Mouse (Mus musculus): ENCODE data around the gene Axl. TPM values are rescaled to one million over a fixed set of nuclear protein-coding genes. Genes with fewer than 3 reads are reported as not detected.

The Axl gene
- polyA plus RNA-seq (2014; fragmentation: Nextera tagmentation; extraction: Ambion mirVana): 15.8 and 16.7 TPM in 2 replicates

DNA sequence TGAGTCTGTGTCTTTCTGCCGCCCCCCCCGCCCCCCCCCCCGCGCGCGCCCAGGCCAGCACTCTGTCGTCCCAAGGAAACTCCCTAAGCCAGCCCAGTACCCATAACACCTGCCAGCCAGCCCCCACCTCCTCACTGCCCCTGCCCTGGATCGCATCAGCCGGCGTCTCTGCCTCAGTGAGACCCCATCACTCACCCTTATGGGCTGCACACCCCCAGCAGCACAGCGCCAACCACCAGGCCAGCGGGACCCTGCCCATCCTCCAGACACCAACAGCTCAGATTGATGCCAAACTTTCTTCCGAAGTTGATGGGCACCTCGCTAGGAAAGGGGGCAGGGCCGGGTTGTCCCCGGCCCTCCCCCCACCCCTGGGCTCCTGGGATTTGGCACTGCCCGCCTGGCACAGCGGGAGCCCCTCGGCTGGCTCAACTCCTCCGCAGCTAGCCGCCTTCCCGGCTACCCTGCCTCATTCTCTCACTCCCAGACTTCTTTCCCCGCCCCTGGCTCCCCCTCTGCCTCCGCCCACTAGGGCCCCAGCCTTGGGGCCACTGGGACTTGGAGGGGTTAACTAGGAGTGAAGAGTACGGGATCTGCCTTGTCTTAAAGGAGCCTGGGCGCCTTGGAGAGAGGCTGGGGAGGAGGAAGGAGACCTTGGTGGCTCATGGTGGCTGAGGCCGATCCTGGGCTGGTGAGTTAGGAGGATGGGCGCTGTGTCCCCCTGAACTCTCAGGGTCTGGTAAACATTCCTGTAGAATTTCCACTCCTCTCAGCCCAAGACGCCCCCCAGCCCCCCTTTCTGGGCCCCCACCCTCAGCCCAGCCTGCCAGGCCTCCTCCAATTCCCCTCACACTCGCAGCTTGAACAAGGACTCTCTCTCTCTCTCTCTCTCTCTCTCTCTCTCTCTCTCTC, at the start of gene Axl:
Gene Axl, minus strand, starts transcription at position 486 of the 909 bp plus-strand sequence.
- H3K4me3 ChIP-seq (ENCODE audit: low read depth, low read length): peak within 1 kb of the TSS; percentile 40
- no peaks in the 10 kb centered on the region for H3K9me3 ChIP-seq (replicated peaks; ENCODE audit: control insufficient read depth, low read length)
- peak; percentile 91 for ATAC-seq
- peak within 1 kb of the TSS; percentile 75 for H3K4me2 ChIP-seq (ENCODE audit: low read length)
- 0 out of 2 replicates have a peak, but pooled peaks cover 5% of the 10 kb centered on the region for H3K4me1 ChIP-seq (ENCODE audit: control insufficient read depth, insufficient read depth, low read length)
- no peaks in the 10 kb centered on the region for H3K27me3 ChIP-seq (replicated peaks; ENCODE audit: control insufficient read depth, insufficient read depth, low read length)
- WGBS: 0% methylated on average over 27 of the region's 30 CpGs
- H3K27ac ChIP-seq (ENCODE audit: low read depth, low read length): peak within 1 kb of the TSS; percentile 52; the same call in 1 of the 2 replicates
- no peaks in the 10 kb centered on the region for H3K36me3 ChIP-seq (ENCODE audit: control insufficient read depth, insufficient read depth, low read length)
- DNase-seq (ENCODE audit: low spot score): peak; percentile 79
- peak within 1 kb of the TSS; percentile 65 for H3K9ac ChIP-seq (ENCODE audit: low read length)

DNA sequence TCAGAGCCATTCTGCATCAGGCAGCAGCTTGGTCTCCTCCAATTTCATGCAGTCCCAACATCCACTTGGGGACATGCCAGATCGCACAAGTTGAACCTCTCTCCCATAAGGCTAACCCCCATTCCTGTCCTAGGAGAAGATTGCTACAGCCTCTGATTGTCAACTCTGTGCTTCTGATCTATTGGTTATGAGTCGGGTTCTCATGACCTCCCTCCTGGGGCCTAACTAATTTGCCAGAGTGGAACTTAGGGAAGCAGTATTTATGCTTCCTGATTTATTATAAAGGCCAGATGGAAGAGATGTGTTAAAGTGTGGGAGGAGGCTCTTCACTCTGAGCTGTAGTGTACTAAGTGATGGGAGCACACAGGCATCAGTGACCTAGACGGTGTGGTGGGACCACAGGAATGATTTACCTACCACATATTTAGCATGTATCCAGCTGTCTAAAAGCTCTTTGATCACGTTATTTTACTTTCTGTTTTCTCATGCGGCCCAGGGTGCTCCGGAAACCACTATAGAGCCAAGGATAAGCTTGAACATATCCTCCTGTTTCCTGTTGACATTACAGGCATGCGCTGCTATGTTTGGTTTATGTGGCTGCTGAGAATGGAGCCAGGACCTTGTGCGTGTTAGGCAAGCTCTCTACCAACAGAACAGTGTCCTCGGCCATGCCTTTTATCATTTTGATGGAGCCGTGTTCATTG, 46.8 kb upstream of the Axl start:
- Histone ChIP-seq H3K27me3 (replicated peaks; ENCODE audit: control insufficient read depth, insufficient read depth, low read length) (no peaks in the 10 kb centered on the region), H3K4me1 (ENCODE audit: control insufficient read depth, insufficient read depth, low read length) (no peaks in the 10 kb centered on the region), H3K9me3 (replicated peaks; ENCODE audit: control insufficient read depth, low read length) (no peaks in the 10 kb centered on the region), H3K27ac (ENCODE audit: low read depth, low read length) (no peak overlapping the region), H3K9ac (ENCODE audit: low read length) (no peak overlapping the region), H3K36me3 (ENCODE audit: control insufficient read depth, insufficient read depth, low read length) (no peaks in the 10 kb centered on the region), H3K4me3 (ENCODE audit: low read depth, low read length) (no peak overlapping the region), H3K4me2 (ENCODE audit: low read length) (no peak overlapping the region)
- ATAC-seq (no peak), DNase-seq (ENCODE audit: low spot score) (no peak)
- 86% methylated on average over 10 of the region's 10 CpGs for WGBS

DNA sequence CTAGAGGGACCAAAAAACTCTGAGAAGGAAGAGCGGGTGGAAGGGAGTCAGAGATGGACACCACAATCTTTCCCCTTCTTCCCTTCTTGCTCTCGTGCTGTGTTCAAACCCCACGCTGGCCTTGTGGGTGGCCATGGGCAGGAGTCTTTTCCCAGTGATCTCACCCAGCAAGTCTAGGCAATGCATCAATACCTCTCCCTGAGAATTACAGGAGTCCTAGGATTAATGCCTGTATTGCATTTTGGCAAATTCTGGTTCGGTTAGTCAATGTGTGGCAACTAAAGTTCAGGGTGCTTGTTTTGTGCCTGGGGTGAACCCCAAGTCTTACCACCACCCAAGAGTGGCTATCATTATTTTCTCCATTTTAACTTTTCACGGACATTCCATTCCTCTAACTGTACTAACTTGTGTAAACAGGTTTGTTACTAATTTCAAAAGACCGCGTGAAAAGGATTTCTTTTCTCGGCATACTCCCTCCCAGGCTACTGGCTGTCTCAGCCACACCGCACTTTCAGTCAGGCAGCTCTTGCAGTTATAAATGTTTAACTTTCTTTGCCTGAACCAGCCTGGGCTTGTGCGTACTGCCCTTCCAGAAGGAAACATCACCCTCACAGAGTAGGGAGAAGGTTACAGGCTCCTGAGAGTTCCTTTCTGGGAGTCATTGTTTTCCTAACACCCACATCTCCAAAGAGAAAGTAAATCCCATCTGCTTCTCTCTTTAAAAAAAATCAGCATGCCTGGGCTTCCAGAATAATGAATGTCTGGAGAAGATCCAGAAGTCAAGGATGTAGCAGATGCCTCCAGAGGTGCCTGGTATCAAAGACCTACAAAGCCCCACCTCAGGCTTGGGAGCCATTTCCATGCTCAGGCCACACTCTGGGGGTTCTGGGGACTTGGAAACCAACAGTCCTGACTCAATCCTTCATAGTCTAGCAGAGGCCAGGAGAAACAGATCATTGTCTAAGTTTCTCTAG, 43.3 kb upstream of the Axl start:
- H3K9ac ChIP-seq (ENCODE audit: low read length): no peak overlapping the region
- no peak overlapping the region for H3K27ac ChIP-seq (ENCODE audit: low read depth, low read length)
- ATAC-seq (no peak), DNase-seq (ENCODE audit: low spot score) (no peak)
- 86% methylated on average over 10 of the region's 10 CpGs for WGBS
- no peaks in the 10 kb centered on the region for H3K4me1 ChIP-seq (ENCODE audit: control insufficient read depth, insufficient read depth, low read length)
- H3K4me3 ChIP-seq (ENCODE audit: low read depth, low read length): no peak overlapping the region
- no peaks in the 10 kb centered on the region for H3K27me3 ChIP-seq (replicated peaks; ENCODE audit: control insufficient read depth, insufficient read depth, low read length)
- H3K9me3 ChIP-seq (replicated peaks; ENCODE audit: control insufficient read depth, low read length): no peaks in the 10 kb centered on the region
- no peak overlapping the region for H3K4me2 ChIP-seq (ENCODE audit: low read length)
- no peaks in the 10 kb centered on the region for H3K36me3 ChIP-seq (ENCODE audit: control insufficient read depth, insufficient read depth, low read length)

DNA sequence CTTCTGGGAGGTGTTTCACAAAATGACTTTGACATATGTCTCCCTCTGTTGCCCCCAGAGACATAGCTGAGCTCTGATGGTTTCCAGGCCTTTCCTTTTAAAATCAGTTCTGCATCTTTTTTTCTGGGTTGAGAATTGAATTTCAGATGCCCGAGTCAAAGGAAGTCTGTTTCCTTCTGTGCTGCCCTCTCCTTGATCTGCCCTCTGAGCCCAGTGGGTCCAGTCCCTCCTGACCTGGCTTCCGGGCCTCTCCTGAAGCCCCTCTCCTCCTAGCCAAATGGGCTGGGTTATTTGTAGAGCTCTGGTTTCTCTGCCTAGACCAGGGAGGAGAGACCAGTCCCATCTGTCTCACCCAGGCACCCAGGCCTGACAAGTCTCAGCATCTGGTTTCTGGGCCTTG, 41.7 kb upstream of the Axl start:
- Histone ChIP-seq H3K27ac (ENCODE audit: low read depth, low read length) (no peak overlapping the region), H3K27me3 (replicated peaks; ENCODE audit: control insufficient read depth, insufficient read depth, low read length) (no peaks in the 10 kb centered on the region), H3K9me3 (replicated peaks; ENCODE audit: control insufficient read depth, low read length) (no peaks in the 10 kb centered on the region), H3K36me3 (ENCODE audit: control insufficient read depth, insufficient read depth, low read length) (no peaks in the 10 kb centered on the region), H3K4me3 (ENCODE audit: low read depth, low read length) (no peak overlapping the region), H3K4me1 (ENCODE audit: control insufficient read depth, insufficient read depth, low read length) (no peaks in the 10 kb centered on the region), H3K9ac (ENCODE audit: low read length) (no peak overlapping the region), H3K4me2 (ENCODE audit: low read length) (no peak overlapping the region)
- ATAC-seq (no peak), DNase-seq (ENCODE audit: low spot score) (no peak)
- 86% methylated on average over 2 of the region's 2 CpGs for WGBS

DNA sequence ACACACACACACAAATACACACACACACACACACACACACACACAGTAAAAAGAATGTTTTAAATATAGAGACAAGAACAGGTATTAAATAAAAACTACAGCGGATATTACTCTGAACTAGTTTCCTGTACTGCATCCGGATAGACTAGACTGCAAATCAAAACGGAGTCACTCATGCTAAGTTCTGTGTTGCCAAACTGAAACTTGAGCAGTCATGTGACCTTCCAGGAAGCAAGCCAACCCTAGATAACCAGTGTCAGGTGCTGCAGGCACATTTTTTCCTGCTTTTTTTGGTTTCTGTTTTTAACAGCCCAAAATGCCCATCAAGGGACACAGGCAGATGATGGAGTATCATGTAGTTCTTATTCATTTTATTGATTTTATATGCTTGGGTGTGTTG, 38.7 kb upstream of the Axl start:
- no peaks in the 10 kb centered on the region for H3K4me1 ChIP-seq (ENCODE audit: control insufficient read depth, insufficient read depth, low read length)
- no peaks in the 10 kb centered on the region for H3K27me3 ChIP-seq (replicated peaks; ENCODE audit: control insufficient read depth, insufficient read depth, low read length)
- H3K4me3 ChIP-seq (ENCODE audit: low read depth, low read length): no peak overlapping the region
- DNase-seq (ENCODE audit: low spot score) (no peak), ATAC-seq (no peak)
- H3K4me2 ChIP-seq (ENCODE audit: low read length): no peak overlapping the region
- no peak overlapping the region for H3K9ac ChIP-seq (ENCODE audit: low read length)
- H3K27ac ChIP-seq (ENCODE audit: low read depth, low read length): no peak overlapping the region
- no peaks in the 10 kb centered on the region for H3K9me3 ChIP-seq (replicated peaks; ENCODE audit: control insufficient read depth, low read length)
- 76% methylated on average over 3 of the region's 3 CpGs for WGBS
- H3K36me3 ChIP-seq (ENCODE audit: control insufficient read depth, insufficient read depth, low read length): no peaks in the 10 kb centered on the region

DNA sequence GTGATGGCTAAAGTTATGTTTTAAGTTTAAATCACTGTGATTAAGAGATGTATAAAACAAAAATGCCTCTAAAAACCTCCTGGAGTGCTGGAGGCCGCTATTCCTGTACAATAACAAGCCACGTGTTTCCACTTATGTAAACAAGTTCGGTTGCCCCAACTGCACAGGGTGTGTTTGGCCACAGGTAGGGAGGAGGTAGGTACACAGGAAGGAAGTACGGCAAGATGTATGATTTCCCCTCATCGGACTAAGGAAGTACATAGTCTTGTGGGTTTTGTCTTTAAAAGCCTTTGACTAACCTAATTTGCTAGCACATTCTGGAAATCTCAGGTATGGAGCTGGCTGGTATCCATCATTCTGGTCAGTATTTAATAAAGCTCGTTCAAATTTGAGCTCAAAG, 37.5 kb upstream of the Axl start:
- H3K4me2 ChIP-seq (ENCODE audit: low read length): no peak overlapping the region
- H3K36me3 ChIP-seq (ENCODE audit: control insufficient read depth, insufficient read depth, low read length): no peaks in the 10 kb centered on the region
- 85% methylated on average over 6 of the region's 6 CpGs for WGBS
- no peaks in the 10 kb centered on the region for H3K27me3 ChIP-seq (replicated peaks; ENCODE audit: control insufficient read depth, insufficient read depth, low read length)
- no peak overlapping the region for H3K9ac ChIP-seq (ENCODE audit: low read length)
- DNase-seq (ENCODE audit: low spot score) (no peak), ATAC-seq (no peak)
- no peak overlapping the region for H3K4me3 ChIP-seq (ENCODE audit: low read depth, low read length)
- no peak overlapping the region for H3K27ac ChIP-seq (ENCODE audit: low read depth, low read length)
- H3K9me3 ChIP-seq (replicated peaks; ENCODE audit: control insufficient read depth, low read length): no peaks in the 10 kb centered on the region
- H3K4me1 ChIP-seq (ENCODE audit: control insufficient read depth, insufficient read depth, low read length): no peaks in the 10 kb centered on the region

DNA sequence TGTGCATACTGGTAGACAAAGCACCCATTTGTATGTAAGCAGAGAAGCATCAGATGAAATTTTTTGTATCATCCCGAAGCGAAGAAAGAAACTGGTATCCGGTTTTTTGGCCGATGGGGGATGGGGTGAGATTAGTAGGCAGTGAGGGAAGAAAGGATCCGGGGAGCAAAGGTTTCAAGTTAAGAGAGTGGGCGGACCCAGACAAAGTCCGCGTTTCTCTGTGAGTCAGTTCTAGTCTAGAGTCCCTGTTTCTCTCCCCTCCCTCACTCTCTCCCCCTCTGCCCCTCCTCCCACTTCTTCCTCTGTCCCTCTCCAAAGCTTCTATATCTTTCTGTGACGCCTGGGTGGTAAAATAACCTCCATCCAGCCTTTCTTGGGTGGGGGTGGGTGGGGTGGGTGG, 36.5 kb upstream of the Axl start:
- Histone ChIP-seq H3K9ac (ENCODE audit: low read length) (no peak overlapping the region), H3K4me3 (ENCODE audit: low read depth, low read length) (no peak overlapping the region), H3K36me3 (ENCODE audit: control insufficient read depth, insufficient read depth, low read length) (no peaks in the 10 kb centered on the region), H3K27me3 (replicated peaks; ENCODE audit: control insufficient read depth, insufficient read depth, low read length) (no peaks in the 10 kb centered on the region), H3K9me3 (replicated peaks; ENCODE audit: control insufficient read depth, low read length) (no peaks in the 10 kb centered on the region), H3K4me2 (ENCODE audit: low read length) (no peak overlapping the region), H3K4me1 (ENCODE audit: control insufficient read depth, insufficient read depth, low read length) (no peaks in the 10 kb centered on the region), H3K27ac (ENCODE audit: low read depth, low read length) (no peak overlapping the region)
- WGBS: 54% methylated on average over 9 of the region's 9 CpGs
- DNase-seq (ENCODE audit: low spot score) (no peak), ATAC-seq (no peak)

DNA sequence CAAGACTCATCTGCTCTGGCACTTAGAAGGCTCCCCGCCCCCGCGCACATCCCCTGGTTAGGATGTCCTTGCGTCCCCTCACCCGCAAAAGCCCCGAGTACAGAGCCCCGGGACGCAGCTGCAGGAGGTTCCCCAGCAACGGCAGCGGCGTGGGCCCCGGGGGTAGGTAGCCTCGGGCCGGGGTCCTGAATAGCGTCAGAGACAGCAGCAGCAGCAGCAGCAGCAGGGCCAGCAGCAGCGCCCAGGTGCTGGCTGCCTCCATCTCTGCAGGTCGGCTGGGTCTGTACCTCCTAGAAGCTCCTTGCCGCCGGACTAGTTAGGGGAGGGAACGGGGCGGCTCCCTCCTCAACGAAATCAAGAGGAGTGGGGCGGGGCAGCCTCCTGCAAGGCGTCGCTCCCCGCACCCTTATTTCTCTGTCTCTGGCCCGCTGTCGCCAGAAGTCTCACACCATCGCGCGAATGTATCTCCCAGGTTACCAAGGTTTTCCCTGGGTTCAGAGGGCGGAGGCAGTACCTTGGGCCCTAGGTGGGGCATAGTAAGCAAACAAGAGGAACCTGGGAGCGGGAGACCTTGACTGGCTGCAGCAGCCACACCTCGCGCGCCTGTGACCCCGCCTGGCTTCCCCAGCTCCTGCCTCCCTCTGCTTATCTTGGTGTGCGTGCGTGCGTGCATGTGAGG, 27.9 kb upstream of the Axl start, which contains the start of gene Cyp2s1:
Gene Cyp2s1, minus strand, starts transcription at position 673 of the 679 bp plus-strand sequence.
- ATAC-seq (0 out of 2 replicates have a peak, but pooled peaks have one; percentile 34), DNase-seq (ENCODE audit: low spot score) (no peak)
- Histone ChIP-seq H3K9ac (ENCODE audit: low read length) (peak within 1 kb of the TSS; percentile 61), H3K9me3 (replicated peaks; ENCODE audit: control insufficient read depth, low read length) (no peaks in the 10 kb centered on the region), H3K36me3 (ENCODE audit: control insufficient read depth, insufficient read depth, low read length) (no peaks in the 10 kb centered on the region), H3K4me2 (ENCODE audit: low read length) (peak within 1 kb of the TSS; percentile 74), H3K27me3 (replicated peaks; ENCODE audit: control insufficient read depth, insufficient read depth, low read length) (0 out of 2 replicates have a peak, but pooled peaks cover 2% of the 10 kb centered on the region), H3K4me1 (ENCODE audit: control insufficient read depth, insufficient read depth, low read length) (no peaks in the 10 kb centered on the region), H3K4me3 (ENCODE audit: low read depth, low read length) (peak within 1 kb of the TSS; percentile 38), H3K27ac (ENCODE audit: low read depth, low read length) (no peak within 1 kb of the TSS)
- 1% methylated on average over 40 of the region's 40 CpGs for WGBS

All from forebrain, embryonic 14.5 days (tissue).